Comparison of ENCODE assay signal across 8 mouse cellular contexts in the genomic region with DNA sequence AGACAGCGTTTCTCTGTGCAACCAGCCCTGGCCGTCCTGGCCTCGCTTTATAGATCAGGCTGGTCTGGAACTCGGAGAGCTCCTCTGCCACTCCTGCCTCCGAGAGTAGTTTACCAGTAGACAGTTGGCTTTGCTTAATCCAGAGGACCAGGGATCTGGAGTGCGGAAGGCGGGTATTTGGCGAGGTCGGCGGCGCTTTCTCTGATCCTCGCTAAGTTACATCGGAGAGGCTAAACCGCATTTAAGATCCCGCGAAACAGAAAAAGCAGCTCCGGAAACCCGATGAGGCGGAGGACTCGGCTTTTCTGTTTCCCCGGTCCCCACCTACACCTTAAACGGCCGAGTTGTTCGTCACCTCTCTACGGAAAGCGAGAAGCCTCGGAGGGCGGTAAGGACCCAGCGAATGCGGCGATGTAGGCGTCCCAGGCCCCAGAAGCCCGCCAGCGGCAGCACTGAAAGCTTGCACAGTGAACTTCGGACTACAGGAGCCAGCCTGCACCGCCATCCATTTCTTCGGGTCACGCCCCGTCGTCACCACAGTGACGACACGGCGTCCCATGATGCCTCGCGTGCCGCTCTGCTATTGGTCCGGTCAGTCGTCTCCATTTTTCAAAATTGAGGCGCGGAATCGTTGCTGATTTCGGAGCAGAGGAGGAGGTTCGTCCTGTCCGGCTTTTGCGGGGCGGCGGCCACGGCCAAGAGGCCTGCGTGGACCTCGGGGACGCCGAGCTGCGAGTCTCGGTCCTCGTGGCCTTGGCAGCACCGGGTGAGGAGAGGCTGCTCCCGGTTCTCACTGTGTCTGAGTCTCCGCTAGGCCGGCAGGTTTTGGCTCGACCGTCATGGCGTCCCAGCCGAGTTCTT. TPM values are rescaled to one million over a fixed set of nuclear protein-coding genes. Genes with fewer than 3 reads are reported as not detected.
A peak's percentile ranks its signal among the peaks of the same experiment; 100 is the strongest.
DNase-seq lines count a peak whose midpoint lies in the region; ATAC-seq lines count a peak whose summit lies in the region.

A gene (plus strand): TSS at position 649 of the 861 bp plus-strand sequence.

- H3K9ac ChIP-seq in hindbrain, embryonic 15.5 days, result peak within 1 kb of the TSS; percentile 75

- H3K36me3 ChIP-seq in hindbrain, embryonic 15.5 days, result no peaks in the 10 kb centered on the region

- H3K4me3 ChIP-seq in hindbrain, embryonic 15.5 days, result peak within 1 kb of the TSS; percentile 92

- H3K4me2 ChIP-seq in hindbrain, embryonic 15.5 days, result peak within 1 kb of the TSS; percentile 88

- H3K27me3 ChIP-seq in hindbrain, embryonic 15.5 days, result no peaks in the 10 kb centered on the region

- under 1% methylated on average over 73 of the region's 73 CpGs for WGBS in hindbrain, embryonic 15.5 days

- no peaks in the 10 kb centered on the region for H3K9me3 ChIP-seq in hindbrain, embryonic 15.5 days

- DNase-seq in T-cell, adult 2 months (ENCODE audit: low spot score), result peak; percentile 97
- DNase-seq in cerebellum, postnatal 36 days, result peak; percentile 94 to 95
- peak; percentile 96 to 99 for DNase-seq in frontal cortex, postnatal 36 days (ENCODE audit: low spot score in 2 of 2)
- DNase-seq in left cerebral cortex, adult 11 months (ENCODE audit: low spot score), result peak; percentile 94
- DNase-seq in lung, postnatal 4 days, result peak; percentile 97
- peak; percentile 96 for DNase-seq in retina, postnatal 7 days (ENCODE audit: low read depth, low spot score)
- peak; percentile 92 for DNase-seq in urinary bladder, adult 2 months (ENCODE audit: low spot score)

- peaks cover 13% of the 10 kb centered on the region for H3K4me1 ChIP-seq in hindbrain, embryonic 15.5 days (replicated peaks)

- peak; percentile 99 for ATAC-seq in hindbrain, embryonic 15.5 days (ENCODE audit: low FRiP score, low read depth)

- H3K27ac ChIP-seq in hindbrain, embryonic 15.5 days (replicated peaks), result peak within 1 kb of the TSS; percentile 95

RNA-seq across cellular contexts. Expression of the gene that starts here (rescaled TPM):
- polyA plus RNA-seq in hindbrain, embryonic 15.5 days (2015; fragmentation: Nextera tagmentation; extraction: Ambion mirVana), result 12.5 and 14.6 TPM in 2 replicates
- 1.6 and 1.7 TPM in 2 replicates for polyA plus RNA-seq in urinary bladder, adult 2 months (2012; rRNA removed)

Comparison
In these comparisons a context has a peak if more than half of its experiments do, and no peak if none do; other contexts are left out.
1. Peak in every context shown above with its lines: DNase-seq, ATAC-seq, H3K4me3 ChIP-seq and H3K27ac ChIP-seq.